Mouse (Mus musculus): ENCODE measurements around the gene Stk4. TPM values are rescaled to one million over a fixed set of nuclear protein-coding genes. Genes with fewer than 3 reads are reported as not detected.

The Stk4 gene
- polyA plus RNA-seq, 1 experiment from 2014 or later: 20.1 TPM

Other genes starting within 250 kb of the Stk4 start
- gene Ccn5, start 249.5 kb upstream of the Stk4 start, polyA plus RNA-seq (2015; fragmentation: Nextera tagmentation; extraction: Ambion mirVana): 0.29 and 0.36 TPM in 2 replicates
- gene Kcnk15, start 216.7 kb upstream of the Stk4 start, polyA plus RNA-seq (2015; fragmentation: Nextera tagmentation; extraction: Ambion mirVana): not detected in 2 replicates
- 0.25 and 0.29 TPM in 2 replicates for gene Rims4, start 151.6 kb upstream of the Stk4 start, polyA plus RNA-seq (2015; fragmentation: Nextera tagmentation; extraction: Ambion mirVana)
- 338 and 342 TPM in 2 replicates for gene Ywhab, start 75.4 kb upstream of the Stk4 start, polyA plus RNA-seq (2015; fragmentation: Nextera tagmentation; extraction: Ambion mirVana)
- 3.2 and 3.7 TPM in 2 replicates for gene Pabpc1l, start 44.9 kb upstream of the Stk4 start, polyA plus RNA-seq (2015; fragmentation: Nextera tagmentation; extraction: Ambion mirVana)
- gene Tomm34, start 847 bp downstream of the Stk4 start, polyA plus RNA-seq (2015; fragmentation: Nextera tagmentation; extraction: Ambion mirVana): 57.8 and 61.7 TPM in 2 replicates
- gene Kcns1, start 100.8 kb downstream of the Stk4 start, polyA plus RNA-seq (2015; fragmentation: Nextera tagmentation; extraction: Ambion mirVana): 2.5 and 2.8 TPM in 2 replicates
- not detected in 2 replicates for gene Wfdc5, start 112.4 kb downstream of the Stk4 start, polyA plus RNA-seq (2015; fragmentation: Nextera tagmentation; extraction: Ambion mirVana)
- gene Wfdc12, start 120.3 kb downstream of the Stk4 start, polyA plus RNA-seq (2015; fragmentation: Nextera tagmentation; extraction: Ambion mirVana): 0.51 TPM in 1 of 2 replicates, not detected in the other
- gene Wfdc15a, start 129.8 kb downstream of the Stk4 start, polyA plus RNA-seq (2015; fragmentation: Nextera tagmentation; extraction: Ambion mirVana): not detected in 2 replicates
- not detected in 2 replicates for gene Wfdc15b, start 151.3 kb downstream of the Stk4 start, polyA plus RNA-seq (2015; fragmentation: Nextera tagmentation; extraction: Ambion mirVana)
- not detected in 2 replicates for gene Svs2, start 168.1 kb downstream of the Stk4 start, polyA plus RNA-seq (2015; fragmentation: Nextera tagmentation; extraction: Ambion mirVana)
- not detected in 2 replicates for gene Svs3b, start 186.3 kb downstream of the Stk4 start, polyA plus RNA-seq (2015; fragmentation: Nextera tagmentation; extraction: Ambion mirVana)
- gene Svs4, start 208.1 kb downstream of the Stk4 start, polyA plus RNA-seq (2015; fragmentation: Nextera tagmentation; extraction: Ambion mirVana): not detected in 2 replicates
- gene Svs3a, start 218.9 kb downstream of the Stk4 start, polyA plus RNA-seq (2015; fragmentation: Nextera tagmentation; extraction: Ambion mirVana): not detected in 2 replicates
- not detected in 2 replicates for gene Svs6, start 246.4 kb downstream of the Stk4 start, polyA plus RNA-seq (2015; fragmentation: Nextera tagmentation; extraction: Ambion mirVana)